Mouse (Mus musculus): ENCODE results near the gene Cacna2d3.

DNA sequence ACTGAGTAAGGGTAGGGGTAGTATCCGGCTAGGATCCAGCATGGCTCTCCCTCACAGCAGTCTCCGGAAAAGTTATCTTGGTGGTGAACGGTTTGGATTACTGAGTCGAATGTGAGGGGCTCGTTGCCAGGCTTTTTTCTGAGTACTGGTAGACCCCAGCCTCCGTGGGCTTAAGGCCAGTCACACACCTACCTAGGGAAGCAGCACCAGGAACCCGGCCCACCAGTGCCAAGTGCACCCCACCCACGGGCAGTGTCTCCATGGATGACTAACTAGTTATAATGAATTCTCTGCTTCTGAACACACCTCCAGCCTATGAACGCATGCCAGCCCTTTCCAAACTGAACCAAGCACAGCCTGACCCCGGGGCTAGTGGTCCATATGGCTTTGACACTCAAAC lies 1.6 kb upstream of the Cacna2d3 start:
- TF ChIP-seq CTCF (IDR thresholded peaks at IDR 0.05; ENCODE audit: low read depth) = no peak
- TF ChIP-seq EP300 (IDR thresholded peaks at IDR 0.05; ENCODE audit: low read depth) = no peak

All from heart, postnatal 0 days (tissue).